Mouse (Mus musculus) lung, postnatal 0 days (tissue): ENCODE data around the gene Cog5.

ENCODE experiments used
- CTCF ChIP-seq: IDR thresholded peaks from 2 replicates; pipeline ENCODE4 v1.5.1; 2016; ENCODE audit warnings: antibody characterized with exemption, mild to moderate bottlenecking
- EP300 ChIP-seq: IDR thresholded peaks from 2 replicates; pipeline ENCODE4 v1.6.1; 2016; ENCODE audit warnings: antibody characterized with exemption, mild to moderate bottlenecking, control low read depth

- no peak for TF ChIP-seq CTCF
- TF ChIP-seq EP300, result no peak
These were observed 20.1 kb upstream of the Cog5 start, which contains the start of gene Bcap29 for GRCm38 (mm10) chr12:31634343-31635239.
